Mouse (Mus musculus): ENCODE measurements around the gene Cic.
"Not testable (repeated sequence)": the region's sequence is repeated elsewhere in the genome, so short reads cannot be mapped to it uniquely, and the experiment has no call there.

Cic gene

DNA sequence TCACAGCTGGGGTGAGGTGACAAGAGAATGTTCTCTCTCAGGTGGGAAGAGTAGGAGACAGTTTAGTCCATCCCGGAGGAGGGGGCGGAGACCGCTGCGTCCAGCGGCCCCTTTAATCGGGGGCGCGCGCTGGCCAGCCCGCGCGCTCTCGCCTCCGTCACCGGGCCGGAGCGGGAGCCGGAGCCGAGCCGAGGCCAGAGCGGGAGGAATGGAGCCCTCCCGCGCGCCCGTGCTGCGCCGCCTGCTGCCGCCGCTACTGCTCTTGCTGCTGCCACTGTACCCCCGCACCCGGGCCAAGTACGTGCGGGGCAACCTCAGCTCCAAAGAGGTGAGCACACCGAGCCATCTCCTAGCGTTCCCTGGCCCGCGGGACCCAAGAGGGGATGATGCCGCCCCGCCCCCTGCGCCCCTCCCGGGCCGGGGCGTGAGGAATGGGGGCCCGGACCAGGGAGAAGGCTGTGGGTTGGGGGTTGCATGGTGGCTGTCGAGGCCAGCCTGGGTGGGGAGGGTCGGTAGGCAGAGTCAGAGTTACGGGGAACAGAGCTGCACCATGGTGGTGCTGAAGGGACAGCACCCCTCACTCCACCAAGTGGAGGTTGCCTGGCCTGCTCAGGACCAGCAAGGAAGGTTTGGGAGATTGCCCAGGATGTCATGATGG is 38.6 kb downstream of the Cic start, which contains the start of gene Tmem145:
Tmem145 (plus strand) TSS at position 151 of the 658 bp plus-strand sequence.
- peak in 1 of 2 experiments; percentile 41 for DNase-seq (ENCODE audit: low spot score in 2 of 2)

DNA sequence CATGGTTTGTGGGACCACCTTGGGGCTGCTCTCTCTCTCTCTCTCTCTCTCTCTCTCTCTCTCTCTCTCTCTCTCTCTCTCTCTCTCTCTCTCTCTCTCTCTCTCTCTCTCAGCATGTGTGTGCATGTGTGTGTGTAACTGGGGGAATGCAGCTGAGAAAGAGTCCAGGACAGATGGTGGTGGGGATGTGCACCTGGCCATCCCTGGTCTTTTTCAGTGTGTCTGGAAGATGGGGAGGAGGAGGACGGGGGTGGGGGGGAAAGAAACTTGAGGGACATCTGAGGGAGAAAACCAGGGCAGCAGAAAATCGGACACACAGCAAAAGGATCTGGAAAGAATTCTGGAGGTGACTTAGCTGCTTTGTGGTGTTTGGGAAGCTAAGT is 39.1 kb downstream of the Cic start:
- DNase-seq (ENCODE audit: low spot score in 2 of 2) = no peak

DNA sequence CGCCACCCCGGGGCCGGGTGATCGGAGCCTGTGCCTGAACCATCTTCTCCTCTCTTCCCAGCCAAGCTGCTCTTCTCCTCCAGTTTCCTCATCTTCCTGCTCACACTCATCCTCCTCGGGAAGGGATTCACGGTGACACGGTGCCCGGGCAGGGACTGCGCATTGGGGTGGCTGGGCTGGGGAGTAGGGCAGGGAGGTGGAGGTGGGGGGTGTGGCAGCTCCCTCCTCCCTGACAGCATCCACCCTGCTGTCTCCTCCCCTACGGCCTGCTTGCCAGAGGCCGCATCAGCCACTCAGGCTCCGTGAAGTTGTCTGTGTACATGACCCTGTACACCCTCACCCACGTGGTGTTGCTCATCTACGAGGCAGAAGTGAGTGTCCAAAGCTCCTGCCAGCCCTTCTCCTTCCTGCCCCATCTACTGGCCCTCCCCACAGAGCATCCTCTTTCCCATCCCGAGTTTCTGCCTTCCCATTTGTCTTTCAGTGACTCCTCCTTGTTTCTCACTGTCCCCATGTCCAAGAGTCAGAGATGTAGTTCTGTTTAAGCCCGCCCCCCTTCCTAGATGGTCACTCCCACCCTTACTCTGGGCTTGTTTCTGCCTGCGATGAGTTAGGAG is 41.3 kb downstream of the Cic start:
- no peak for DNase-seq (ENCODE audit: low spot score in 2 of 2)

DNA sequence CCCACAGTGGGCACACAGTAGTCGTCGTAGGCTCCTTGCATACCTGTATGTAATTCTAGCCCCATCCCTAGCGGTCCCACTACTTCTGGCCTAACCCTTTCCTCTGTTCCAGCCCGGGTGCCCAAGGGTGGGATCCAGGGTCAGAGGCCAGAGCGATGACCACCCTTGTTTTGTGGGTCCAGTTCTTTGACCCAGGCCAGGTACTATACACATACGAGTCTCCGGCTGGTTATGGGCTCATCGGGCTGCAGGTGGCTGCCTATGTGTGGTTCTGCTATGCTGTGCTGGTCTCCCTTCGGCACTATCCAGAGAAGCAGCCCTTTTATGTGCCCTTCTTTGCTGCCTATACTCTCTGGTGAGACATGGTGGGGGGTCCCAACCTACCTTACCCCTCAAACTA is 41.9 kb downstream of the Cic start:
- no peak for DNase-seq (ENCODE audit: low spot score in 2 of 2)

DNA sequence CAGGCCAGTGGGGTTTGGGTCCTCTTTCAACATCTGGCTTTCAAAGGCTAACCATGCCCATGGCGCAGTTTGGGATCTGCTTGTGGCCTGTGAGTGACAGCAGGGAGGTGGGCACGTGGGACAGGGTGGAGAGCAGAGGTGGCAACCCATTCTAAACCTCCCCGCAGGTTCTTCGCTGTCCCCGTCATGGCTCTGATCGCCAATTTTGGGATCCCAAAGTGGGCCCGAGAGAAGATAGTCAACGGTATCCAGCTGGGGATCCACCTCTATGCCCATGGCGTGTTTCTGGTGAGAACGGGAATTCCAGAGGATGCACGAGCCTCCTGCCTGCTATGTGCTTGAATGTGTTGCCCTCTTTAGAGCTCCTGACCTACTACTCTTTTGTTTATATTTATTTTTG is 43.7 kb downstream of the Cic start:
- DNase-seq (ENCODE audit: low spot score in 2 of 2) = no peak

DNA sequence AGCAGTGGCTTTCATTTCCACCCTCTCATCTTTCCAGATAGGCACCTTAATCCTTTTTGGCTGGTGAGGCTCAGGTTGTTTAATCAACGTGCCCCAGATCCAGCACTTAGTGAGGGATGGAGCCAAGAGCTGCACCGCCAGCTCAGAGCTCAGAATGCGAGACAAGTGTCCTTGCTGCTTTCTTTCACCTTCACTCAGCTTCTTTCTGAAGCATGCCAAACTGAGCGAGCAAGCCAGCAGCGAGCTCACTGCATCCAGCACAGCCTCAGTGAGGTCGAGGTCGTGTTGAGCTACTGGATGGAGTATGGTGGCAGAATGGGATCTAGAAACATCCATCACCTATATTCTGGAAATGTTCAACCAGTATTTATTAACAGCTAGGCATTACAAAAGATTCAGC is 45.8 kb downstream of the Cic start:
- no peak for DNase-seq (ENCODE audit: low spot score in 2 of 2)

DNA sequence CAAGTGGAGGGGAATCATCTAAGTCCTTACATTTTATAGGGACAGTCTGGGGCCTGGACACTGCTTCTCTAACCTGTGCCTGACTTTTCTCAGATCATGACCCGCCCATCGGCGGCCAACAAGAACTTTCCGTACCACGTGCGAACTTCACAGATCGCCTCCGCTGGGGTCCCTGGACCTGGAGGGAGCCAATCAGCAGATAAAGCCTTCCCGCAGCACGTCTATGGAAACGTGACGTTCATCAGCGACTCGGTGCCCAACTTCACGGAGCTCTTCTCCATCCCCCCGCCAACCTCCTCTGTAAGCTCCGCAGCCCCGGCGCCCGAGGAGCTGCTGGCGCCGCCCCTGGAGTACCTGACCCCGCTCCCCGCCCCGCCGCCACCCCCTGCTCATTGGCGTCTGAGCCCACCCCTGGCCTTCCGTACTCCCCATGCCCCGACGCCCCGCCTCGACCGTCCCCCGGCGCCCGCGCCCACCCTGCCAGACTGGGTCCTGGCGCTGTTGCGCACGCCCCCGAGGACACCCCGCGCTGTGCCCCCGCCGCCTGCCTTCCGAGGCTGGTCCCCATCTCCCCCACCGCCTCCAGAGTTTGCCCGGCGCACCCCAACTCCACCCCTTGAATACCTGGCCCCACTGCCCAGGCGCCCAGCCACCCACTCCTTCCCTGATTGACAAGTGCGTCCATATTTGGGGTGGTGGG is 47.3 kb downstream of the Cic start:
- DNase-seq (ENCODE audit: low spot score in 2 of 2) = no peak

DNA sequence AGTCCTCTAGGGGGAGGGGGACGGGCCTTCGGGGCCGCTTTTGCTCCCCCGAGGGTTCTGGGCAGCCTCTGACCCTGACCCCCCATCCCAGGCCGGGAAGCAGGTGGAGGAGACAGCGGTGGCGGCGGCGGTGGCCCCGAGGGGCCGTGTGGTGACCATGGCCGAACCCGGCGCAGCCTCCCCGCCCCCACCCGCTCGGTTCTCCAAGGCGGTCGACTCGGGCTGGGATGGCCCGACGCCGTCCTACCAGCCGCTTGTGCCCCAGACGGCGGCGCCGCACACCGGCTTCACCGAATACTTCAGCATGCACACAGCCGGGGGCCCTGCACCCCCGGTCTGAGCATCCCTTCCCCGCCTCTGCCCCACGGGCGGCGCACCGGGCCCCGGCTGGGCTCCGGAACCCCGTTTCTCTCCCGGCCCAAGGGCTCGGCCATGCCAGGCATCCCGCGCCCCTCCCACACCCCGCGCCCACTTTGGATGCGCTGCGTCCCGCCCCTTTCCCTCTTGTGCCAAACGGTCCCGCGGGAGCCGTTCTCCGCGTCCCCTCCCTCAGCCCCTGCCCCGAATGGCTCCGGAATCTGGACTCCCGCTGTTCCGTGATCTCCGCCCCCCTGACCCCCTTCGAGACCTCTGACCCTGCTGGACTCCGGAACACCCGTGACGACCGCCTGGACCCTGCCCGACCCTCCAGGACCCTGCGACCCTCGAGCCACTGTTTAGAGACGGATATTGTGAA is 48.0 kb downstream of the Cic start:
- no peak for DNase-seq (ENCODE audit: low spot score in 2 of 2)

DNA sequence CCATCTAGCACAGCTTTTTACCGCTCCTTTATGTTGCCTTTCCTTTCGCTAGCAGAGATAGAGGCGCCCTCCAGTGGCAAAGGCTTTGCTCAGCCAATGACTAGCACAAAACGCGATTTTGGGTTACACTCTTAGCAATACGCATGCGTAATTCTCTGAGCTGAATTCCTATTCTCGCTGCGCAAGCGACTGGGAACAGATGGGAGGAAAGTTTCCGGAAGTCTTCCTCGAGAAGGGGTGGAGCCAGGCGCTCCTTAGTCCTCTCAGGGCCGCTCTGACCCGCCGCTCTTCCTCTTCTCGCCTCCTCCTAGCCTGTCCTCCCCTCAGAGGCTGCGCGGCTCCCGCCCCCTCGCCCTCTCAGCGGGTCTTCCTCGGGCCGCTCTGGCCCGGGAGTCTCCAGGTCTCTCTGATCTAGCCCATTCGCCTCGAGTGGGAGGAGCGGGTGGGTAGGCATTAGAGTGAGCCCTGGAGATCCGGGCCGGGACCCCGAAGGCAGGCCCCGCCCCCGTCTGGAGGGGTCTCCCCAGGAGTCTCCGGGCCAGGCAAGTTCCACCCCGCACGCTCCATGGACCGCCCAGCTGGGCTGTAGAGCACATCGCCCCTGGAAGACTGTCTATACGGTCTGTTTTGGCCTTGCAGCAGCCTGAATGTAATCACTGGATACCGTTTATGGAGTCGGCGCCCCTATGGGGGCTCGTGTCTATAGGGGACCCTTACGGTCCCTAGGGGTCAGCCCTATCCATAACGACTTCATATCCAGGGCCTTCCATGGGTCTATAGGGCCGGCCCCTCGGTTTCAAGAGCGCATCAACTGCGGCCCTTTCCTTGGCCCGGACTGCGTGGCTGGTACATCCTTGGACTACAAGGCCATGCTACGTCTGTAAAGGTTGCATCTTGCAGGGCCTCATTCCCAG is 49.3 kb downstream of the Cic start, which contains the start of gene Megf8:
Megf8 (plus strand) TSS at position 633 of the 914 bp plus-strand sequence.
- peak; percentile 86 to 92 for DNase-seq (ENCODE audit: low spot score in 2 of 2)

DNA sequence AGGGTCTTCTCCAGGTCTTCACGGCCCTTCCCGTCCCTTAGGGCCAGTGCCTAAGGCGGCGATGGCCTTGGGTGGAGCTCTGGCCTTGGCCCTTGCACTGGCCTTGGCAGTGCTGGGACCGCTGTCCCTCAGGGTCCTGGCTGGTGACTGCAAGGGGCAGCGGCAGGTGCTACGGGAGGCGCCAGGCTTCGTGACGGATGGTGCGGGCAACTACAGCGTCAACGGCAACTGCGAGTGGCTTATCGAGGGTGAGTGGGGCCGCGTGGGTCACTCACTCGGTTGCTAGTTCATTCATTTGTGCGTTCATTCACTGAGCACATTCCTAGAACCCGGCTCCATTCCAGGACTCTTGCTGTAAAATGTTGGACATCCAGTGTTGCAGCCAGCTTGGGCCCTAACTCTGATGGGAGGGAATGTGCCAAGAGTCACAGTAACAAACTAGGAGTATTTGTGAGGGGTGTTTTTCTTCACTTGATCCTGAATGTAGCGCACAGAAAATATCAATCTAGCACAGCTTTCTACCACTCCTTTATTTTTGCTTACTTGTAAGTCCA is 50.0 kb downstream of the Cic start:
- DNase-seq (ENCODE audit: low spot score in 2 of 2) = no peak

DNA sequence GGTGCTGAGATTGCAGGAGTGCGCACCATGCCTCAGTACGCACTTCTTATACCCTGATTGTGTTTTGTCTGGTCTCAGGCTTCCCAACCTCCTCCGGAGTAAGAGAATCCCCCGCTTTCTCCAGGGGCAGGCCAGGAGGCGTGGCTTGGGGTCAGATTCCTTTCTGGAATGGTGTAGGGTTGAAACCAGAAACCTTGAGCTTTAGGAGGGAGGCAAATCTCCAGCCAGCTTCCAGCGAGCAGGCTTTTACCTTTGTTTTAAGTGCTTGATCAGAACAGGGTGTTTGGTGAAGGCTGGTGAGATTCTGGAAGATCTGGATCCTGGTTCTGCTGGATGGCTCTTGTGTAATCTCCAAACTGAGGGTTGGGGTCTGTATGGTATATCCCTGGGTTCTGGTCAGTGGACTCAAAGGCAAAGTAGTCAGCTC is 54.6 kb downstream of the Cic start:
- no peak for DNase-seq (ENCODE audit: low spot score in 2 of 2)

DNA sequence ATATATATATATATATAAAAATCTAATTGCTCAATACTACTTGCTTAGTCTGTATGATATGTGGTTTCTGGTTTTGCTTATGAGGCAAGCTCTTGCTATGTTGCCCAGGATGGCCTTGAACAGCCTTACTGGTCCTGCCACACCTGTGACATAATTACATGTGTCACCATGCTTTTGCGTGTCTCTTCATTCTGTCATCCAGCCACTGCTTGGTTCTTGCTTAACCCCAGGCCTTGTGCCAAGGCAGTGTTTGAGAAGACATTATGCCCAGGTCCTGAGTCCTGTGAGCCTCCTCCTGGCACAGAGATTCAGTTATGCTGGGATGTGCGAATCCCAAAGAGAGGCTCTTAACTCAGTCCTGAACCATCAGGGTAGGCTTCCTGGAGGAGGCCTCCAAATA is 55.7 kb downstream of the Cic start:
- DNase-seq (ENCODE audit: low spot score in 2 of 2) = no peak

DNA sequence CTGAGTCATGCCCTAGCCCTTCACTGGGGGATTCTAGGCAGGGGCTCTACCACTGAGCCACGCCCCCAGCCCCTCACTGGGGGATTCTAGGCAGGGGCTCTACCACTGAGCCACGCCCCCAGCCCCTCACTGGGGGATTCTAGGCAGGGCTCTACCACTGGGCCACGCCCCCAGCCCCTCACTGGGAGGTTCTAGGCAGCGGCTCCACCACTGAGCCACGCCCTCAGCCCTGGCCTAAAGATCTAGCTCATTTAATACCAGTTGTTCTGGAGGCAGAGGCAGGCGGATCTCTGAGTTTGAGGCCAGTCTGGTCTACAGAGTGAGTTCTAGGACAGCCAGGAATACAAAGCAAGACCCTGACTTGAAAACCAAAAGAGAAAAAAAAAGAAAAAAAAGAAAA is 57.9 kb downstream of the Cic start:
- DNase-seq (ENCODE audit: low spot score in 2 of 2) = not testable (repeated sequence)

DNA sequence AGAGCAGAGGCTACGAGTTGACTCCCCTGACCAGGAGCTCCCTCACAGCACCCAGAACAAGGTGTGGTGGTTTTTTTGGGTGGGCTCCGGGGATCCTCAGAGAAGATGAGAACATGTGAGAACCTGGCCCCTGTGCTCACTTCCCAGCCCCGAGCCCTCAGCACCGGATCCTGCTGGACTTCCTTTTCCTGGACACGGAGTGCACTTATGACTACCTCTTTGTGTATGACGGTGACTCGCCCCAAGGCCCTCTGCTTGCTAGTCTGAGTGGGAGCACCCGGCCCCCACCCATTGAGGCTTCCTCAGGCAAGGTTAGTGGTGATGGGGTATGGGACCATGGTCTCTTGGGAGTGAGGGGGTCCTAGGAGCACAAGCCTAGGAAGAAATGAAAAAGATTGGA is 58.7 kb downstream of the Cic start:
- DNase-seq (ENCODE audit: low spot score in 2 of 2) = no peak

DNA sequence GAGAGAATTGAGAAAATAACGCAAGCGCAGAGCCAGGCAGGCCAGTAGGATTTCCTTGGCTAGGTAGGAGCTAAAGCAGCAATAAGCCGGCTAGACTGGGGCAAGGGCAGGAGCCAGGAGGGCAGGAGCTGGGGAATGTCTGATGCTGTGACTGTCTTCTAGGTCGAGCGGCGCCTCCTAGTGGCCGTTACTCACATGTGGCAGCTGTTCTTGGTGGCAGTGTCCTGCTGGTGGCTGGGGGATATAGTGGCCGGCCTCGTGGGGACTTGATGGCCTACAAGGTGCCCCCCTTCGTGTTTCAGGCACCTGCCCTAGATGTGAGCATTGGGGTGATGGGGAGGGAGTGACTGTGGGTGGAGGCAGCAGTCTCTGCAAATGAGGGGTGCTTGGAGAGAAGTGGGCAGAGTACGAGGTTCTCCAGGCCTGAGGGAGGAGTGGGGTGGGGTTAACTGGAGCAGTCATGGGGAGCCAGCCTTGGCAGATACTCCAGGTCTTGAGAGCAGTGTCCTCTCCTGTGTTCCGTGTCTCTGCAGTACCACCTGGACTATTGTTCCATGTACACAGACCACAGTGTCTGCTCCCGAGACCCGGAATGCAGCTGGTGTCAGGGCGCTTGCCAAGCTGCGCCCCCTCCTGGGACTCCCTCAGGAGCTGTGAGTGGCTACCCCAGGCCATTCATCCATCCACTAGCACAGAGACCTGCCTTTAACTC is 66.2 kb downstream of the Cic start:
- DNase-seq (ENCODE audit: low spot score in 2 of 2) = peak; percentile 31 to 77

DNA sequence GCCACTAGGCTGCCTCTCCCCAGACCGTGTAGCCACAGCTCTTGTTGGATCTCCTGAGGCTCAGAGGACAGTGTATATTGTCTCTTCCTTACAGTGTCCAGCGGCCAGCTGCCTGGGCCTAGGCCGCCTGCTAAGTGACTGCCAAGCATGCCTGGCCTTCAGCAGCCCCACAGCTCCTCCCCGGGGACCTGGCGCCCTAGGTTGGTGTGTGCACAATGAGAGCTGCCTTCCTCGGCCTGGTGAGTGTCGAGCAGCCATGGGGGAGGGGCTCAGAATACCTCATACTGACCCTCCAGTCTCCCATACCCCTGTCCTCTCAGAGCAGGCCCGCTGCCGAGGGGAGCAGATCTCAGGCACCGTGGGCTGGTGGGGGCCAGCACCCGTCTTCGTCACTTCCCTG is 67.0 kb downstream of the Cic start:
- no peak for DNase-seq (ENCODE audit: low spot score in 2 of 2)

DNA sequence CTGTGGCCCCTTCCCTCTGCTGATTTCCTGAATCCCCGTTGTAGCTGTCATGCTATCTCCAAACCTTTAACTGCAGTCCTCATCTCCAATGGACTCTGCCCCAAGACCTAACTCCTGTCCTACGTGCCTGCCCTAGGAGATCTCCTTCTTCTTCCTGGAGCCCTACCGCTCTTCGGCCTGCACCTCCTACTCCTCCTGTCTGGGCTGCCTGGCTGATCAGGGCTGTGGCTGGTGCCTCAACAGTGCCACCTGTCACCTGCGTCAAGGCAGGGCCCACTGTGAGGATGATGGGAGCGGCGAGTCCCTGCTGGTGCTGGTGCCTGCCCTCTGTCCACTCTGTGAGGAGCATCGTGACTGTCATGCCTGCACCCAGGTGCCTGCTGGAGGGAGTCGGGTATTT is 71.8 kb downstream of the Cic start:
- no peak for DNase-seq (ENCODE audit: low spot score in 2 of 2)

DNA sequence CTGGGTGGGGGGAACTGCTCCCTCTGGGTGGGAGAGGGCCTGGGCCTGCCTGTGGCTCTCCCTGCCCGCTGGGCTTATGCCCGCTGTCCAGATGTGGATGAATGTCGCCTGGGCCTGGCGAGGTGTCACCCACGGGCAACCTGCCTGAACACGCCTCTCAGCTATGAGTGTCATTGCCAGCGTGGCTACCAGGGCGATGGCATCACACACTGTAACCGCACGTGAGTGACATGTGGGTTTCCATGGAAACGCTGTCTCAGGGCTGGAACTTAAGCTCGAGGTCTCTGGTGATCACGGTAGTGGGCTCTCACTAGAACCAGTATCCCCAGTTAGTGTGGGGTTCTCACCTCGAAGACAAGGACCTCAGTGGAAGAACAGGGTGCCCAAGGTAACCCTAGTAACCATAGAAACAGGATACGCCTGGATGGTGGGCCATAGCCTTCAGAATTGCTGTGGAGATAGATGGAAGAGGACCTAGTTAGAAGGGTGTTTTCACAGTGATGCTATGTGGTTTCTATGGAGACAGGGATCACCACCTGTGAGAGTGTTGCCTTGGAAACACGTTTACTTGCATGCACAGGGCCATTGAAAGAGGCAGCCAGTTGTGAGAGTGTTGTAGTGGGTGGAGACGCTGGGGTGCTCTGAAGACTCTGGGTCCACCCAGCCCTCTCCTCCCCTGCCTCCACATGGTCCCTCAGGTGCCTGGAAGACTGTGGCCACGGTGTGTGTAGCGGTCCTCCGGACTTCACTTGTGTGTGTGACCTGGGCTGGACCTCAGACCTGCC is 73.7 kb downstream of the Cic start:
- no peak for DNase-seq (ENCODE audit: low spot score in 2 of 2)

All from thymus, postnatal 10 days (tissue).